Mouse (Mus musculus): ENCODE measurements around the gene Gm45713. TPM values are rescaled to one million over a fixed set of nuclear protein-coding genes. Genes with fewer than 3 reads are reported as not detected.

Gene Gm45713
- polyA plus RNA-seq, 1 experiment from 2014 or later, result 0.53 TPM

DNA sequence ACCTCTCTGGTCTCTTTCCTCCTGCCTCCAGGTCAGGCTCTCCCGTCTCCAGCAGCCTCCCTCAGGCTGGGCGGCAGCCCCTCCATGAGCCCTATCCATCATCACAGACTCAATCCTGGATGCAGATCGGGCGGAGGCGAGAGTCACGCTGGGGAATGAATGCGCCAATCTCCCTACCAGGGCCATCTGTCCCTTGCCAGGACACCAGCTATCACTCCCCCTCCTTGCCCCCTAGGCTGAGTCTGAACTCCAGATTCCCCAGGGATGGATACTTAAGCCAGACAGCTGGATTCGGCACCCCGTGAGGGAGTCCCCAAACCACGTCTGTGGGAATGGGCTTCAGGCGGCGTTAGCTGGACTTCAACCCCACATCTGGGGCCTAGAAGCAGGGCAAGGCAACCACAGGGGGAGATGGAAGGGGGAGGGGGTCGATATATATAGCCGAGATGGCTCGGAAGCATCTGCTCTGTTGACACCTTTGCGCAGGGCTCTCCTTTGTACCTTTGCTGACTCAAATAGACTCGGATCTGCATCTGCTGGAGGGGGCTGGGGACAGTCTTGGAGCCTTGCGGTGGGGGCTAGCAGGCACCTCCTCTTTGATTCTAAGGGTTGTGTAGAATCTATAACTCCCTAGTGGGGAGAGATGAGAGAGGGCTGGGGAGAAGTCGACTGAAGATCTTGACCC lies 31.9 kb upstream of the Gm45713 start:
- Histone ChIP-seq H3K27ac (replicated peaks; ENCODE audit: low read depth, low read length) (no peak overlapping the region), H3K9ac (replicated peaks; ENCODE audit: low read length) (peak overlapping the region; percentile 31; the same call in 1 of the 2 replicates), H3K36me3 (ENCODE audit: control insufficient read depth, insufficient read depth, low read length) (no peaks in the 10 kb centered on the region), H3K27me3 (ENCODE audit: control insufficient read depth, insufficient read depth, low read length) (peaks cover 66% of the 10 kb centered on the region), H3K4me1 (ENCODE audit: control insufficient read depth, insufficient read depth, low read length) (peaks cover 11% of the 10 kb centered on the region), H3K9me3 (ENCODE audit: control insufficient read depth, low read length) (no peaks in the 10 kb centered on the region), H3K4me3 (replicated peaks; ENCODE audit: low read depth, low read length) (no peak overlapping the region), H3K4me2 (ENCODE audit: low read length) (peak overlapping the region; percentile 21)
- WGBS, result under 1% methylated on average over 19 of the region's 19 CpGs
- ATAC-seq (ENCODE audit: low FRiP score, low TSS enrichment) (no peak), DNase-seq (peak; percentile 46)

DNA sequence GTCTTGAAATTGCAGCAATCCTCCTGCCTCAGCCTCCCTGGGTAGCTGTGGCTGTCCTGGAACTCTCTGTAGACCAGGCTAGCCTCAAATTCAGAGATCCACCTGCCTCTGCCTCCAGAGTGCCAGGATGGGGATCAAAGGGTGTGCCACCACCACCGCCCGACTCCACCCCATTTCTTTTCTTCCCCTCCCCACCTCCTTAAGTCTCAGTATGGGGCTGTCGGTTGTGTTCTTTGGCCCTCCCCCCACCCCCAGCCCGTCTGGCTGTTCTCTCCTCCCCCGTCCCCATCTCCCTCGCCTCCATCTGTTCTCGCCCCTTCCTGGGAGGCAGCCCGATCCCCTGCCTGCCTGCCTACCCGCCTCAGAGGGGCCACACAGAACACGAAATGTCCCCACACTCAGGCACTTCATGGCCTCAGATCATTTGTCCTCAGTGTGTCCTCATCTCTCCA lies 30.9 kb upstream of the Gm45713 start:
- Histone ChIP-seq H3K36me3 (ENCODE audit: control insufficient read depth, insufficient read depth, low read length) (no peaks in the 10 kb centered on the region), H3K9ac (replicated peaks; ENCODE audit: low read length) (no peak overlapping the region; the same call in 1 of the 2 replicates), H3K4me2 (ENCODE audit: low read length) (no peak overlapping the region), H3K4me1 (ENCODE audit: control insufficient read depth, insufficient read depth, low read length) (peaks cover 18% of the 10 kb centered on the region), H3K27me3 (ENCODE audit: control insufficient read depth, insufficient read depth, low read length) (peaks cover 66% of the 10 kb centered on the region), H3K27ac (replicated peaks; ENCODE audit: low read depth, low read length) (no peak overlapping the region), H3K9me3 (ENCODE audit: control insufficient read depth, low read length) (no peaks in the 10 kb centered on the region), H3K4me3 (replicated peaks; ENCODE audit: low read depth, low read length) (no peak overlapping the region)
- DNase-seq, result no peak
- ATAC-seq (ENCODE audit: low FRiP score, low TSS enrichment), result no peak
- WGBS, result 25% methylated on average over 9 of the region's 10 CpGs

DNA sequence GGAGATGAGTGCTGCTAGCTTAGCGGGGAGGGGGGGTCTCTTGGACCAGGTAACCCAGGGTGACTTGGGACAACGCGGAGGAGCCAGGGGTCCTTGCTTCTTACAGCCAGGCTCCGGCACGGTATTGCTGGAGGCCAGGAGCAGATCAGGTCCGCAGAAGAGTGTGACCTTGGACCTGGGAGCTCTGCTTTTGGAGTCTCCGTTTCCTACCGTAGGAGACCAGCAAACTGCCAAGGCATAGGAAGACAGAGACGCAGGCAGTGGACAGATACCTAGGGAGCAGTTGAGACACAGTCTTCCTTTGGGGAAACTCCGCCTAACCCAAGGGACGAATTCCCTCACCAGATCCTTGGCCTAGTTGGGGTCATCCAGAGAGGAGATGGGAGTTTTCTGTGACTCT lies 29.7 kb upstream of the Gm45713 start:
- Histone ChIP-seq H3K27ac (replicated peaks; ENCODE audit: low read depth, low read length) (no peak overlapping the region), H3K4me1 (ENCODE audit: control insufficient read depth, insufficient read depth, low read length) (peaks cover 18% of the 10 kb centered on the region), H3K27me3 (ENCODE audit: control insufficient read depth, insufficient read depth, low read length) (peaks cover 66% of the 10 kb centered on the region), H3K4me3 (replicated peaks; ENCODE audit: low read depth, low read length) (no peak overlapping the region), H3K9ac (replicated peaks; ENCODE audit: low read length) (no peak overlapping the region), H3K4me2 (ENCODE audit: low read length) (no peak overlapping the region), H3K9me3 (ENCODE audit: control insufficient read depth, low read length) (no peaks in the 10 kb centered on the region), H3K36me3 (ENCODE audit: control insufficient read depth, insufficient read depth, low read length) (0 out of 2 replicates have a peak, but pooled peaks cover under 1% of the 10 kb centered on the region)
- ATAC-seq (ENCODE audit: low FRiP score, low TSS enrichment) (no peak), DNase-seq (no peak)
- 48% methylated on average over 11 of the region's 11 CpGs for WGBS

DNA sequence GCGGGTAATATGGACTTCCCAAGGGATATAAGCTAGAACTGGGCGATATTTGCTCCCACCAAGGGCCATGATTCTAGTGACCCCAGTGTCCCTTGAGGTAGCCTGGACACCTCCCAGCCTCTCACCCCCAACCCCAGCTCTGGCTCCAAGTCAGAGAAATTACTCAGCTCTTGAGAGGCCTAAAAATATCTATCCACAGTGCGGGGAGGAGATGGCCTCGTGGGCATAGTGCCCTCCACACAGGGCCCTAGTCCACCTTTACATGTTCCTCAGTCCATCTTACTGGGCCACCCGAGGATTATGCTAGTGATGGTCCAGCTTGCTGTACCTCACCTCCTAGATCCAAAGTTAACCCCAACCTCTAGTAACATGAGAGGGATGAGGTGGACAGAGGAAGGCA lies 28.8 kb upstream of the Gm45713 start:
- ATAC-seq (ENCODE audit: low FRiP score, low TSS enrichment) (no peak), DNase-seq (no peak)
- 63% methylated on average over 5 of the region's 5 CpGs for whole genome bisulfite sequencing
- H3K4me2 ChIP-seq (ENCODE audit: low read length), result no peak overlapping the region
- H3K27ac ChIP-seq (replicated peaks; ENCODE audit: low read depth, low read length), result no peak overlapping the region
- no peaks in the 10 kb centered on the region for H3K9me3 ChIP-seq (ENCODE audit: control insufficient read depth, low read length)
- H3K9ac ChIP-seq (replicated peaks; ENCODE audit: low read length), result no peak overlapping the region
- H3K4me3 ChIP-seq (replicated peaks; ENCODE audit: low read depth, low read length), result no peak overlapping the region
- peaks cover 18% of the 10 kb centered on the region for H3K4me1 ChIP-seq (ENCODE audit: control insufficient read depth, insufficient read depth, low read length)
- 0 out of 2 replicates have a peak, but pooled peaks cover 9% of the 10 kb centered on the region for H3K36me3 ChIP-seq (ENCODE audit: control insufficient read depth, insufficient read depth, low read length)
- peaks cover 66% of the 10 kb centered on the region for H3K27me3 ChIP-seq (ENCODE audit: control insufficient read depth, insufficient read depth, low read length)

DNA sequence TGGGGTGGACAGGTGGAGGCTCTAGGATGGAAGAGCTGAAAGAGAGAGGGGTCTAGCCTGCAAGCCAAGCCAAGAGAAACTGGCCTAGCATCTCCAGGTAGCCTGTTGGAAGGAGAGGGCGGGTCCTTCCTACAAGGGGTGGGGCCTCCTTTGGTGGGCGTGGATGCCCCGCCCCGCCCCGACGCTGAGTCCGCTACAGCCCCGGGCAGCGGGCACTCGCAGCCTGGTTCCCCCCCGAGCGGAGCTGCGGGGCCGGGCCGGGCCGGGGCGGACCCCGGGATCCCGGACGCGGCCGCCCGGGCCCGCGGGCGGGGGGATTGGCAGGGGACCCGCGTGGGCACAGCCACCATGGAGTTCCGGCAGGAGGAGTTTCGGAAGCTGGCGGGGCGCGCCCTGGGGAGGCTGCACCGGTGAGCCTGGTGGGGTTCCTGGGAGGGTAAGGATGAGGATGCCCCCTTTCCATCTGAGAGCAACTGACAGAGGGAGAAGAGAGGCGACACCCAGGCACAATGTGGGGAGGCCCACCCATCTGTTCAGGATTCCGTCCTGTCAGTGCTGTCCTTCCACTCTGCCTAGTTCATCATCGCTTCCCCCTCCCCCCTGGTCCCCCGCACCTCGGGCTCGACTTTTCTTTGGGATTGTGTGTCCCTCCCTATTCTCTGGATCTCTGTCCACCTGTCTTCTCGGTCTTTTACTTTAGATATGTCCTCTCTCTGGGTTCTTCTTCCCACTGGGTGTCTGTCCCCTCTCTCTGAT lies 27.9 kb upstream of the Gm45713 start, which contains the start of gene Slc17a7:
Gene Slc17a7, plus strand, starts transcription at position 215 of the 756 bp plus-strand sequence.
- WGBS, result 2% methylated on average over 41 of the region's 41 CpGs
- H3K36me3 ChIP-seq (ENCODE audit: control insufficient read depth, insufficient read depth, low read length), result 0 out of 2 replicates have a peak, but pooled peaks cover 16% of the 10 kb centered on the region
- ATAC-seq (ENCODE audit: low FRiP score, low TSS enrichment), result no peak
- H3K9ac ChIP-seq (replicated peaks; ENCODE audit: low read length), result no peak within 1 kb of the TSS; the same call in 1 of the 2 replicates
- DNase-seq, result peak; percentile 32
- H3K27me3 ChIP-seq (ENCODE audit: control insufficient read depth, insufficient read depth, low read length), result peaks cover 60% of the 10 kb centered on the region
- H3K9me3 ChIP-seq (ENCODE audit: control insufficient read depth, low read length), result no peaks in the 10 kb centered on the region
- no peak within 1 kb of the TSS for H3K27ac ChIP-seq (replicated peaks; ENCODE audit: low read depth, low read length)
- peaks cover 18% of the 10 kb centered on the region for H3K4me1 ChIP-seq (ENCODE audit: control insufficient read depth, insufficient read depth, low read length)
- peak within 1 kb of the TSS; percentile 66 for H3K4me2 ChIP-seq (ENCODE audit: low read length)
- peak within 1 kb of the TSS; percentile 30 for H3K4me3 ChIP-seq (replicated peaks; ENCODE audit: low read depth, low read length)

DNA sequence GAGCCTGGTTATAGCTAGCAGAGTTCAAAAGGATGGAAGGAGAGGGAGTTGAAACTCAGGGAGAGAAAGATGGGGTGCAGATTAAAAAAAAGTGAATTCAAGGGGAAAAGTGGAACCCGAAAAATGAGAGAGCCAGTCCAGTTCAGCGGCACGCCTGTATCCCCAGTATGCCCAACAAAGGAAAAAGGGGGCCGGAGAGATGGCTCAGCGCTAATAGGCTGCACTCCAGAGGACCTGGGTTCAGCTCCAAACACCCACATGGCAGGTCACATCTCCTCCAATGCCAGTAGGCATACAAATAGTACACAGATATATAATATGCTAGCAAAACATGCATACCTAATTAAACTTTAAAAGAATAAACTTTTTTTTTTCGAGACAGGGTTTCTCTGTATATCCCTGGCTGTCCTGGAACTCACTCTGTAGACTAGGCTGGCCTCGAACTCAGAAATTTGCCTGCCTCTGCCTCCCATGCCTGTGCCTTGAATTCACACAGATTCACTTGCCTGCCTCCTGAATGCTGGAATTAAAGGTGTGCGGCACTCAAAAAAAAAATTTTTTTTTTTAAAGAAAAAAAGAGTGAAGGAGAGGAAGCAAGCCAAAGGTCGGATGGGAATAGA lies 27.1 kb upstream of the Gm45713 start:
- no peak overlapping the region for H3K27ac ChIP-seq (replicated peaks; ENCODE audit: low read depth, low read length)
- H3K27me3 ChIP-seq (ENCODE audit: control insufficient read depth, insufficient read depth, low read length), result peaks cover 52% of the 10 kb centered on the region
- H3K4me1 ChIP-seq (ENCODE audit: control insufficient read depth, insufficient read depth, low read length), result peaks cover 16% of the 10 kb centered on the region
- H3K4me3 ChIP-seq (replicated peaks; ENCODE audit: low read depth, low read length), result no peak overlapping the region; the same call in 1 of the 2 replicates
- DNase-seq, result no peak
- no peak for ATAC-seq (ENCODE audit: low FRiP score, low TSS enrichment)
- no peaks in the 10 kb centered on the region for H3K9me3 ChIP-seq (ENCODE audit: control insufficient read depth, low read length)
- H3K36me3 ChIP-seq (ENCODE audit: control insufficient read depth, insufficient read depth, low read length), result 0 out of 2 replicates have a peak, but pooled peaks cover 23% of the 10 kb centered on the region
- WGBS, result 72% methylated on average over 9 of the region's 9 CpGs
- peak overlapping the region; percentile 66; the same call in 1 of the 2 replicates for H3K4me2 ChIP-seq (ENCODE audit: low read length)
- no peak overlapping the region for H3K9ac ChIP-seq (replicated peaks; ENCODE audit: low read length)

DNA sequence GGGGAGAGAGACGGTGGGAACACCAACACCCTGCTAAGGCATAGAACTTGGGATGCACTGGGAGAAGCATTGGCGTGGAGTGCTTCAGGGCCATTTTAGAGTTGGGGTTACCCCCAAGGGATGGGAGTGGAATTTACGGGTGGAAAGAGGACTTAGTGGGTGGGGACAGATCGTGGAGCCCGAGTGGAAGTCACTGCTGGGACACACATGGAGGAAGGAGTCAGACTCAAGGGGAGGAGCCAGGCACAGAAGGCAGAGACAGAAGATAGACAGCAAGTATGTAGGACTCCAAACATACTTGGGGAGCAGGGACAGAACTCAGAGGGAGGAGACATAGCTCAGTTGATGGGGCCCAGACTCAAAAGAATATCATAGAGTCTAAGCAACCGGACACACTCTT lies 26.5 kb upstream of the Gm45713 start:
- no peak for DNase-seq
- Histone ChIP-seq H3K4me1 (ENCODE audit: control insufficient read depth, insufficient read depth, low read length) (peaks cover 12% of the 10 kb centered on the region), H3K4me2 (ENCODE audit: low read length) (peak overlapping the region; percentile 66), H3K9me3 (ENCODE audit: control insufficient read depth, low read length) (no peaks in the 10 kb centered on the region), H3K27ac (replicated peaks; ENCODE audit: low read depth, low read length) (no peak overlapping the region), H3K4me3 (replicated peaks; ENCODE audit: low read depth, low read length) (peak overlapping the region; percentile 34), H3K27me3 (ENCODE audit: control insufficient read depth, insufficient read depth, low read length) (peaks cover 47% of the 10 kb centered on the region), H3K36me3 (ENCODE audit: control insufficient read depth, insufficient read depth, low read length) (peaks cover 28% of the 10 kb centered on the region; the same call in 1 of the 2 replicates), H3K9ac (replicated peaks; ENCODE audit: low read length) (0 out of 2 replicates have a peak overlapping the region, but pooled peaks have one; percentile 16)
- peak; percentile 34; the same call in 1 of the 2 replicates for ATAC-seq (ENCODE audit: low FRiP score, low TSS enrichment)
- WGBS, result 22% methylated on average over 6 of the region's 6 CpGs

DNA sequence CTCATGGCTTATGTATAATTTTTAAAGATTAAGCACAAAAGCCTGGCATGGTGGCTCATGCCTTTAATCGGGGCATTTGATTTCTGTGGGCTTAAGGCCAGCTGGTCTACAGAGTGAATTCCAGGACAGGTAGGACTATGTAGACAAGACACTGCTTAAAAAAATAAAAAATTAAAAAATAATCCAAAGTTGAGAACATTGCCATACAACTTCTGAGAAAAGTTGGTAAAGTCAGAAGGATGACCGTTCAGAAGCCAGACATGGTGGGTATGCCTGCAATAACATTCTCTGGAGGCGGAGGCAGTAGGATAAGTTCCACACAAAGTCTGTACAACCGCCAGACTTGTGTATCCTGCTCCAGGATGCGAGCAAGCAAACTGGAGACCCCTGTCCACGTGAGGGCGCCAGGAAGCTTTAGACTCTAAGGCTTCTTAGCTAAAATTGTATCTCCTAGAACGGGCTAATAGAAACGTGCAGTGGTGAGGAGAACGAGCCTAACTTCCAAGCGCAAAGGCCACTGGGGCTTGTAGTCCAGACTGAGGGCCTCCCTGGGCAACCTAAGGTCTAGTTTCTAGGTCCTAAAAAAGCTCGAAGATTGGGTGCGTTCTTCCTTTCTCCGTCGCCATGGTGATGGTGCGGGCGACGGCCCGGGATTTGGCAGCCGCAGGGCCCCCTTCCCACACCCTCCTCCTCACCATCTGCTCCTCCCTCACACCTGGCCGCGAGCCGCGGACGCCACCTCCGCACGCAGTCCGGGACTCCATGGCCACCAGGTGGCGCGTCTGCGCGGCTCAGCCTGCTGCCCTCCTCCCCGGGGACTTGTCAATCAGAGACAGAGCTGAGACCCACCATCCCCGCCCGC lies 25.8 kb upstream of the Gm45713 start:
- no peak overlapping the region for H3K27ac ChIP-seq (replicated peaks; ENCODE audit: low read depth, low read length)
- H3K9ac ChIP-seq (replicated peaks; ENCODE audit: low read length), result no peak overlapping the region

More for the DNA sequence above, 25.8 kb upstream of the Gm45713 start:
- H3K27me3 ChIP-seq (ENCODE audit: control insufficient read depth, insufficient read depth, low read length), result peaks cover 40% of the 10 kb centered on the region
- H3K4me3 ChIP-seq (replicated peaks; ENCODE audit: low read depth, low read length), result peak overlapping the region; percentile 34
- ATAC-seq (ENCODE audit: low FRiP score, low TSS enrichment) (peak; percentile 85), DNase-seq (peak; percentile 95)
- H3K4me1 ChIP-seq (ENCODE audit: control insufficient read depth, insufficient read depth, low read length), result peaks cover 12% of the 10 kb centered on the region
- H3K9me3 ChIP-seq (ENCODE audit: control insufficient read depth, low read length), result no peaks in the 10 kb centered on the region
- H3K4me2 ChIP-seq (ENCODE audit: low read length), result peak overlapping the region; percentile 66
- WGBS, result 5% methylated on average over 35 of the region's 35 CpGs
- peaks cover 33% of the 10 kb centered on the region; the same call in 1 of the 2 replicates for H3K36me3 ChIP-seq (ENCODE audit: control insufficient read depth, insufficient read depth, low read length)
